Mouse (Mus musculus) telencephalon, adult 2 months (tissue): ENCODE data around the gene Myo16.

Experiments
- DNase-seq: peaks from one replicate; pipeline ENCODE4 v3.0.0-alpha.2; 2011; ENCODE audit warnings: low read depth, low spot score

Myo16 gene

GRCm38 (mm10) chr8:10472371-10472770 lies 318.7 kb downstream of the Myo16 start:
- DNase-seq, result no peak

GRCm38 (mm10) chr8:10474446-10474845 lies 320.7 kb downstream of the Myo16 start:
- peak; percentile 80 for DNase-seq

GRCm38 (mm10) chr8:10479059-10479458 lies 325.3 kb downstream of the Myo16 start:
- DNase-seq, result no peak

GRCm38 (mm10) chr8:10480850-10481249 lies 327.1 kb downstream of the Myo16 start:
- no peak for DNase-seq

GRCm38 (mm10) chr8:10482064-10482463 lies 328.4 kb downstream of the Myo16 start:
- DNase-seq, result no peak

- no peak for DNase-seq
Measured at GRCm38 (mm10) chr8:10482880-10483279, 329.2 kb downstream of the Myo16 start.

GRCm38 (mm10) chr8:10483841-10484240 lies 330.1 kb downstream of the Myo16 start:
- no peak for DNase-seq

- no peak for DNase-seq
Measured at GRCm38 (mm10) chr8:10489738-10490419, 336.2 kb downstream of the Myo16 start.

- no peak for DNase-seq
Measured at GRCm38 (mm10) chr8:10490420-10490784, 336.7 kb downstream of the Myo16 start.

- DNase-seq, result no peak
Measured at GRCm38 (mm10) chr8:10490874-10491273, 337.2 kb downstream of the Myo16 start.

GRCm38 (mm10) chr8:10499846-10500245 lies 346.1 kb downstream of the Myo16 start:
- DNase-seq, result no peak

- no peak for DNase-seq
Measured at GRCm38 (mm10) chr8:10500465-10500864, 346.8 kb downstream of the Myo16 start.

- DNase-seq, result no peak
Measured at GRCm38 (mm10) chr8:10501750-10502149, 348.0 kb downstream of the Myo16 start.

- no peak for DNase-seq
Measured at GRCm38 (mm10) chr8:10512105-10512504, 358.4 kb downstream of the Myo16 start.

- no peak for DNase-seq
Measured at GRCm38 (mm10) chr8:10517381-10517780, 363.7 kb downstream of the Myo16 start.

GRCm38 (mm10) chr8:10519276-10519675 lies 365.6 kb downstream of the Myo16 start:
- DNase-seq, result no peak

GRCm38 (mm10) chr8:10521463-10521862 lies 367.8 kb downstream of the Myo16 start:
- no peak for DNase-seq

- DNase-seq, result no peak
Measured at GRCm38 (mm10) chr8:10525686-10526085, 372.0 kb downstream of the Myo16 start.

- DNase-seq, result peak; percentile 89
Measured at GRCm38 (mm10) chr8:10526616-10527015, 372.9 kb downstream of the Myo16 start.

- DNase-seq, result peak; percentile 90
Measured at GRCm38 (mm10) chr8:10534619-10535286, 381.0 kb downstream of the Myo16 start.

- DNase-seq, result peak; percentile 73
Measured at GRCm38 (mm10) chr8:10538319-10538718, 384.6 kb downstream of the Myo16 start.

GRCm38 (mm10) chr8:10539665-10540064 lies 386.0 kb downstream of the Myo16 start:
- no peak for DNase-seq

- peak; percentile 80 for DNase-seq
Measured at GRCm38 (mm10) chr8:10545890-10546289, 392.2 kb downstream of the Myo16 start.
